Mouse (Mus musculus): ENCODE measurements around the gene Tssk1.
A peak's percentile ranks its signal among the peaks of the same experiment; 100 is the strongest.

GRCm38 (mm10) chr16:17890917-17891566 lies 3.0 kb upstream of the Tssk1 start:
- 0 out of 2 replicates have a peak, but pooled peaks have one; percentile 13 for TF ChIP-seq EP300 (IDR thresholded peaks at IDR 0.05; ENCODE audit: low read depth)
- TF ChIP-seq CTCF (IDR thresholded peaks at IDR 0.05; ENCODE audit: low read depth), result no peak
